Mouse (Mus musculus): ENCODE data around the gene Kcnj11.

GRCm38 (mm10) chr7:46130723-46131122 is 30.2 kb upstream of the Kcnj11 start:
- no peak for TF ChIP-seq CTCF (IDR thresholded peaks at IDR 0.05; ENCODE audit: borderline replicate concordance, insufficient read depth, low read length)
- TF ChIP-seq POLR2A (IDR thresholded peaks at IDR 0.05; ENCODE audit: low read depth, low read length): no peak
